Mouse (Mus musculus): ENCODE results near the gene Fkbp5. TPM values are rescaled to one million over a fixed set of nuclear protein-coding genes. Genes with fewer than 3 reads are reported as not detected.

Gene Fkbp5
- polyA plus RNA-seq, 1 experiment from 2014 or later = 12.2 TPM

GRCm38 (mm10) chr17:28448225-28448624 is 69.1 kb downstream of the Fkbp5 start:
- no peaks in the 10 kb centered on the region for H3K9me3 ChIP-seq (ENCODE audit: control insufficient read depth, low read length)
- no peak overlapping the region for H3K4me2 ChIP-seq (ENCODE audit: low read depth, severe bottlenecking)
- no peaks in the 10 kb centered on the region for H3K27me3 ChIP-seq (ENCODE audit: control insufficient read depth, insufficient read depth, low read length)
- no peak overlapping the region for H3K27ac ChIP-seq (replicated peaks; ENCODE audit: low read depth, low read length)
- WGBS = 83% methylated on average over 6 of the region's 6 CpGs
- DNase-seq (ENCODE audit: low spot score) = no peak
- no peak overlapping the region for H3K9ac ChIP-seq (ENCODE audit: low read length)
- H3K36me3 ChIP-seq (ENCODE audit: control insufficient read depth, insufficient read depth, low read length) = no peaks in the 10 kb centered on the region
- no peak overlapping the region for H3K4me3 ChIP-seq (ENCODE audit: low read depth, low read length)
- no peak for ATAC-seq (ENCODE audit: insufficient number of reproducible peaks, low FRiP score, low TSS enrichment, low read depth)
- peaks cover 4% of the 10 kb centered on the region; the same call in 1 of the 2 replicates for H3K4me1 ChIP-seq (ENCODE audit: control insufficient read depth, insufficient read depth, low read length)

- Histone ChIP-seq H3K4me3 (ENCODE audit: low read depth, low read length) (no peak overlapping the region), H3K36me3 (ENCODE audit: control insufficient read depth, insufficient read depth, low read length) (no peaks in the 10 kb centered on the region), H3K4me1 (ENCODE audit: control insufficient read depth, insufficient read depth, low read length) (no peaks in the 10 kb centered on the region; the same call in 1 of the 2 replicates), H3K9me3 (ENCODE audit: control insufficient read depth, low read length) (no peaks in the 10 kb centered on the region), H3K9ac (ENCODE audit: low read length) (no peak overlapping the region), H3K4me2 (ENCODE audit: low read depth, severe bottlenecking) (no peak overlapping the region), H3K27me3 (ENCODE audit: control insufficient read depth, insufficient read depth, low read length) (no peaks in the 10 kb centered on the region), H3K27ac (replicated peaks; ENCODE audit: low read depth, low read length) (no peak overlapping the region)
- no peak for DNase-seq (ENCODE audit: low spot score)
- 85% methylated on average over 7 of the region's 7 CpGs for WGBS
- no peak for ATAC-seq (ENCODE audit: insufficient number of reproducible peaks, low FRiP score, low TSS enrichment, low read depth)
Measured at GRCm38 (mm10) chr17:28447789-28448188, 69.5 kb downstream of the Fkbp5 start.

GRCm38 (mm10) chr17:28446820-28447168 is 70.5 kb downstream of the Fkbp5 start:
- no peaks in the 10 kb centered on the region for H3K27me3 ChIP-seq (ENCODE audit: control insufficient read depth, insufficient read depth, low read length)
- H3K36me3 ChIP-seq (ENCODE audit: control insufficient read depth, insufficient read depth, low read length) = no peaks in the 10 kb centered on the region
- no peak overlapping the region for H3K27ac ChIP-seq (replicated peaks; ENCODE audit: low read depth, low read length)
- WGBS = 80% methylated on average over 5 of the region's 5 CpGs
- H3K4me2 ChIP-seq (ENCODE audit: low read depth, severe bottlenecking) = no peak overlapping the region
- ATAC-seq (ENCODE audit: insufficient number of reproducible peaks, low FRiP score, low TSS enrichment, low read depth) (no peak), DNase-seq (ENCODE audit: low spot score) (no peak)
- H3K9ac ChIP-seq (ENCODE audit: low read length) = no peak overlapping the region
- no peaks in the 10 kb centered on the region for H3K4me1 ChIP-seq (ENCODE audit: control insufficient read depth, insufficient read depth, low read length)
- no peaks in the 10 kb centered on the region for H3K9me3 ChIP-seq (ENCODE audit: control insufficient read depth, low read length)
- no peak overlapping the region for H3K4me3 ChIP-seq (ENCODE audit: low read depth, low read length)

DNA sequence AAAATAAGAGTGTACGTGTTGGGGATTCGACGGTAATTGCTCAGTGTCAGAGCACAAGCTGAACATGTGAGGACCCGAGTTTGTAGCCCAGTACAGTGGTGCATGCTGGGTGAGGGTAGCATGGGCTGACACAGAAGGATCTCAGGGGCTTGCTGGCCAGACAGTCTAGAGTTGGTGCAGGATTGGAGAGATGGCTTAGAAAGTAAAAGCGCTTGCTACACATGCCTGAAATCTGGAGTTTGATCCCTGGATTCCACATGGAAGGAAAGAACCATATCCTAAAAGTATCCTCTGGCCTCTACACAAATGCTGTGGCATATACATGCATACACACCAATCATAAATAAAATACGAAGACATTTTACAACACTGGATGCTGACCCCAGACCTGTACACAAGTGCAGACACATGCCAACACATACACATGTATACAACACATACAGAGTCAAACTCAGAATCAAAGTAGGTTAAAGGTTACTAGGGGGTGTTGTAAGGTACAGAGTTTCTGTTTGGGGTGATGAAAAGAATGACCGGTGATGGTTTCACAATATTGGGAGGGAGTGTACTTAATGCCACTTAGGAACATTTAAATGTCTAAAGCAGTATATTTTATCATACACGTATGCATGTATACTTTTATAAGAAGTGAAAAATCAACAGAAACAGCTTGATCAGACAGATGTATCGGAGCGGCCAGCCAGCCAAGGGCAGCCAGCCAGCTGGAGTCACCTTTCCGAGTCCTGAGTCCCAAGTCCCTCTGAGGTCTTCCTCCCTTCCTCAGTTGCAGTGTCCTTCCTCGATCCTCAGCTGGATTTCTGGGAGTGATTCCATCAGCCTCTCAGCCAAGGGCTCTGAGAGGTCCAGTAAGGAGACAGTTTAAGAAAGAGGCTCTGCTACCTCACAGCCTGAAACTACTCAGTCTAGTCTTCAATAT is 71.2 kb downstream of the Fkbp5 start:
- 90% methylated on average over 12 of the region's 12 CpGs for WGBS
- H3K9me3 ChIP-seq (ENCODE audit: control insufficient read depth, low read length) = no peaks in the 10 kb centered on the region
- H3K4me3 ChIP-seq (ENCODE audit: low read depth, low read length) = no peak overlapping the region
- H3K36me3 ChIP-seq (ENCODE audit: control insufficient read depth, insufficient read depth, low read length) = no peaks in the 10 kb centered on the region
- H3K4me2 ChIP-seq (ENCODE audit: low read depth, severe bottlenecking) = no peak overlapping the region
- no peaks in the 10 kb centered on the region for H3K27me3 ChIP-seq (ENCODE audit: control insufficient read depth, insufficient read depth, low read length)
- DNase-seq (ENCODE audit: low spot score) = no peak
- ATAC-seq (ENCODE audit: insufficient number of reproducible peaks, low FRiP score, low TSS enrichment, low read depth) = no peak
- no peak overlapping the region for H3K27ac ChIP-seq (replicated peaks; ENCODE audit: low read depth, low read length)
- no peaks in the 10 kb centered on the region for H3K4me1 ChIP-seq (ENCODE audit: control insufficient read depth, insufficient read depth, low read length)
- H3K9ac ChIP-seq (ENCODE audit: low read length) = no peak overlapping the region

- H3K4me2 ChIP-seq (ENCODE audit: low read depth, severe bottlenecking) = no peak overlapping the region
- H3K36me3 ChIP-seq (ENCODE audit: control insufficient read depth, insufficient read depth, low read length) = no peaks in the 10 kb centered on the region
- no peaks in the 10 kb centered on the region for H3K9me3 ChIP-seq (ENCODE audit: control insufficient read depth, low read length)
- no peak for ATAC-seq (ENCODE audit: insufficient number of reproducible peaks, low FRiP score, low TSS enrichment, low read depth)
- H3K9ac ChIP-seq (ENCODE audit: low read length) = no peak overlapping the region
- H3K4me3 ChIP-seq (ENCODE audit: low read depth, low read length) = no peak overlapping the region
- H3K27me3 ChIP-seq (ENCODE audit: control insufficient read depth, insufficient read depth, low read length) = no peaks in the 10 kb centered on the region
- no peak for DNase-seq (ENCODE audit: low spot score)
- H3K27ac ChIP-seq (replicated peaks; ENCODE audit: low read depth, low read length) = no peak overlapping the region
- 89% methylated on average over 6 of the region's 6 CpGs for WGBS
- H3K4me1 ChIP-seq (ENCODE audit: control insufficient read depth, insufficient read depth, low read length) = no peaks in the 10 kb centered on the region
Measured at GRCm38 (mm10) chr17:28442661-28443060, 74.7 kb downstream of the Fkbp5 start.

DNA sequence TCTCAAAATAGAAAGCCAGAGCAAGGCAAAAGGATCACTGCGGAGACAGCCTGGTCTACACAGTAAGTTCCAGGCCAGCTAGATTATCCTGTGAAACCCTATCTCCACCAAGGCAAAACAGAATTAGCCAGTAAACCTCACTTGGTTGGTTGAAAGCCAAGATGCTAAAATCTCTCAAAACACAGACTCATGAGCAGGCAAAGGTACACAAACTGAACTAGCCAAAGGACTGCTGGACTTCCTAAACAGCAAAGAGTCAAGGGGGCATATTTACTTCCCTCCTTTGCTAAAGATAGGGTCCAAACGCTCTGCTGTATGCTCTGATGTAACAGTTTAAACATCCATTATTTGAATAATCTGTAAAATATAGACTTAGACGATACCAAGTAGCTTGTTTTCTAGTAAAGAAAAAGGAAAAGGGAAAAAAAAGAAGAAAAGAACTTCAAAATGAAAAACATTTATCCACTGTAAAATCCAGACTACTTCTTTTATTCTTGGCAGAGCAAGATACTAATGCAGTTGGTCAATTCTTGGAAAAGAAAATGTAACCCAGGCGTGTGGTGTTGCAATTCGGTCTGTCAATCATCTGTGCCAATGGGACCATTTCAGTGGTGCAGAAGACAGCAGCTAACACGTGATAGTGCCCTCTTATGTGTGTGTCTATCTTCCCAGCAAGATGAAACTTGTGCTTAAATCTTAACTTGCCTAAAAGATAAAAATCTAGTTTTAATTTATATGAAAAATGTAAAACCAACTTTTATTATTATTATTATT is 78.8 kb downstream of the Fkbp5 start:
- WGBS = 91% methylated on average over 6 of the region's 6 CpGs
- H3K27me3 ChIP-seq (ENCODE audit: control insufficient read depth, insufficient read depth, low read length) = no peaks in the 10 kb centered on the region
- H3K36me3 ChIP-seq (ENCODE audit: control insufficient read depth, insufficient read depth, low read length) = no peaks in the 10 kb centered on the region
- no peak overlapping the region for H3K4me2 ChIP-seq (ENCODE audit: low read depth, severe bottlenecking)
- H3K27ac ChIP-seq (replicated peaks; ENCODE audit: low read depth, low read length) = no peak overlapping the region
- H3K4me3 ChIP-seq (ENCODE audit: low read depth, low read length) = no peak overlapping the region
- H3K4me1 ChIP-seq (ENCODE audit: control insufficient read depth, insufficient read depth, low read length) = no peaks in the 10 kb centered on the region
- ATAC-seq (ENCODE audit: insufficient number of reproducible peaks, low FRiP score, low TSS enrichment, low read depth) = no peak
- DNase-seq (ENCODE audit: low spot score) = no peak
- no peaks in the 10 kb centered on the region for H3K9me3 ChIP-seq (ENCODE audit: control insufficient read depth, low read length)
- H3K9ac ChIP-seq (ENCODE audit: low read length) = no peak overlapping the region

- Histone ChIP-seq H3K36me3 (ENCODE audit: control insufficient read depth, insufficient read depth, low read length) (no peaks in the 10 kb centered on the region), H3K4me2 (ENCODE audit: low read depth, severe bottlenecking) (no peak overlapping the region), H3K4me1 (ENCODE audit: control insufficient read depth, insufficient read depth, low read length) (no peaks in the 10 kb centered on the region), H3K9me3 (ENCODE audit: control insufficient read depth, low read length) (no peaks in the 10 kb centered on the region), H3K9ac (ENCODE audit: low read length) (no peak overlapping the region), H3K27me3 (ENCODE audit: control insufficient read depth, insufficient read depth, low read length) (no peaks in the 10 kb centered on the region), H3K27ac (replicated peaks; ENCODE audit: low read depth, low read length) (no peak overlapping the region), H3K4me3 (ENCODE audit: low read depth, low read length) (no peak overlapping the region)
- WGBS = 92% methylated on average over 2 of the region's 2 CpGs
- ATAC-seq (ENCODE audit: insufficient number of reproducible peaks, low FRiP score, low TSS enrichment, low read depth) (no peak), DNase-seq (ENCODE audit: low spot score) (no peak)
Measured at GRCm38 (mm10) chr17:28437938-28438337, 79.4 kb downstream of the Fkbp5 start.

GRCm38 (mm10) chr17:28434921-28435485 is 82.3 kb downstream of the Fkbp5 start:
- no peak for ATAC-seq (ENCODE audit: insufficient number of reproducible peaks, low FRiP score, low TSS enrichment, low read depth)
- H3K36me3 ChIP-seq (ENCODE audit: control insufficient read depth, insufficient read depth, low read length) = no peaks in the 10 kb centered on the region
- H3K9ac ChIP-seq (ENCODE audit: low read length) = no peak overlapping the region
- DNase-seq (ENCODE audit: low spot score) = no peak
- no peaks in the 10 kb centered on the region for H3K27me3 ChIP-seq (ENCODE audit: control insufficient read depth, insufficient read depth, low read length)
- no peak overlapping the region for H3K4me2 ChIP-seq (ENCODE audit: low read depth, severe bottlenecking)
- no peak overlapping the region for H3K27ac ChIP-seq (replicated peaks; ENCODE audit: low read depth, low read length)
- H3K4me1 ChIP-seq (ENCODE audit: control insufficient read depth, insufficient read depth, low read length) = no peaks in the 10 kb centered on the region
- no peaks in the 10 kb centered on the region for H3K9me3 ChIP-seq (ENCODE audit: control insufficient read depth, low read length)
- 72% methylated on average over 5 of the region's 5 CpGs for WGBS
- no peak overlapping the region for H3K4me3 ChIP-seq (ENCODE audit: low read depth, low read length)

Data from limb, embryonic 11.5 days (tissue).